Mouse (Mus musculus) intestine, postnatal 0 days (tissue): ENCODE data around the gene Rasgrp3. TPM values are rescaled to one million over a fixed set of nuclear protein-coding genes. Genes with fewer than 3 reads are reported as not detected.

ENCODE experiments used
- ATAC-seq: fragments of 200-750 bp; cut with Nextera tagmentation; 2 replicates; pipeline ENCODE4 v1.8.0; 2017; ENCODE audit warnings: mild to moderate bottlenecking, moderate TSS enrichment, moderate library complexity
- H3K27ac ChIP-seq: fragments of 300-500 bp; sonication (generic); 2 replicates; pipeline ENCODE4 v1.5.1; 2014; ENCODE audit warnings: mild to moderate bottlenecking, low read depth, low read length, moderate library complexity
- H3K27me3 ChIP-seq: fragments of 300-500 bp; sonication (generic); replicated peaks from 2 replicates; pipeline ENCODE4 v1.6.1; 2014; ENCODE audit warnings: low read length, mixed read lengths; ENCODE audit not compliant: control insufficient read depth, insufficient read depth
- H3K36me3 ChIP-seq: fragments of 300-500 bp; sonication (generic); 2 replicates; pipeline ENCODE4 v1.6.1; 2014; ENCODE audit warnings: mild to moderate bottlenecking, moderate library complexity; ENCODE audit not compliant: control insufficient read depth, insufficient read depth
- H3K4me1 ChIP-seq: fragments of 300-500 bp; sonication (generic); replicated peaks from 2 replicates; pipeline ENCODE4 v1.6.1; 2014; ENCODE audit warnings: antibody characterized with exemption, low read length, mixed read lengths; ENCODE audit not compliant: control insufficient read depth, insufficient read depth
- H3K4me2 ChIP-seq: fragments of 300-500 bp; sonication (generic); replicated peaks from 2 replicates; pipeline ENCODE4 v1.6.1; 2014; ENCODE audit warnings: low read depth, mild to moderate bottlenecking, moderate library complexity
- H3K4me3 ChIP-seq: fragments of 300-500 bp; sonication (generic); 2 replicates; pipeline ENCODE4 v1.5.1; 2014; ENCODE audit warnings: low read depth, low read length
- H3K9ac ChIP-seq: fragments of 300-500 bp; sonication (generic); 2 replicates; pipeline ENCODE4 v1.6.1; 2014; ENCODE audit warnings: mild to moderate bottlenecking, low read depth, low read length
- H3K9me3 ChIP-seq: fragments of 300-500 bp; sonication (generic); 2 replicates; pipeline ENCODE4 v1.6.1; 2016; ENCODE audit warnings: mixed run types; ENCODE audit not compliant: control insufficient read depth
- CTCF ChIP-seq: sonication (generic); IDR thresholded peaks from 2 replicates; pipeline ENCODE4 v1.5.1; 2016; ENCODE audit warnings: low read depth, mild to moderate bottlenecking, control low read depth, antibody characterized with exemption, moderate library complexity
- WGBS: fragments of 180-500 bp; shearing (Covaris S2); extraction: QIAGEN DNeasy Blood & Tissue Kit; methylation state at CpG from one replicate; pipeline ENCODE4 v1.1.7; 2014; 5-methylcytosine and 5-hydroxymethylcytosine counted together
- polyA plus RNA-seq: library from polyadenylated mRNA; unstranded; fragments of >200 nt; fragmentation: Nextera tagmentation; extraction: Ambion mirVana; gene quantifications from 2 replicates; pipeline ENCODE4 v1.2.1, GENCODE M21; 2015

Gene Rasgrp3
- polyA plus RNA-seq, 1 experiment from 2014 or later, result 5.1 TPM

GRCm38 (mm10) chr17:75503031-75503430 lies 67.3 kb downstream of the Rasgrp3 start:
- WGBS, result 93% methylated on average over 3 of the region's 3 CpGs
- Histone ChIP-seq H3K27ac (no peak overlapping the region), H3K9ac (no peak overlapping the region), H3K4me3 (no peak overlapping the region), H3K27me3 (no peaks in the 10 kb centered on the region), H3K4me1 (no peaks in the 10 kb centered on the region), H3K36me3 (no peaks in the 10 kb centered on the region), H3K4me2 (no peak overlapping the region), H3K9me3 (no peaks in the 10 kb centered on the region)
- no peak for TF ChIP-seq CTCF
- no peak for ATAC-seq

GRCm38 (mm10) chr17:75505053-75505452 lies 69.4 kb downstream of the Rasgrp3 start:
- Histone ChIP-seq H3K27ac (no peak overlapping the region), H3K9ac (no peak overlapping the region), H3K36me3 (no peaks in the 10 kb centered on the region), H3K4me3 (no peak overlapping the region), H3K4me1 (no peaks in the 10 kb centered on the region), H3K4me2 (no peak overlapping the region), H3K27me3 (no peaks in the 10 kb centered on the region), H3K9me3 (no peaks in the 10 kb centered on the region)
- ATAC-seq, result no peak
- 77% methylated on average over 5 of the region's 5 CpGs for WGBS
- TF ChIP-seq CTCF, result no peak

- Histone ChIP-seq H3K4me3 (no peak overlapping the region), H3K27me3 (no peaks in the 10 kb centered on the region), H3K27ac (no peak overlapping the region), H3K4me2 (no peak overlapping the region), H3K4me1 (no peaks in the 10 kb centered on the region), H3K9ac (no peak overlapping the region), H3K9me3 (no peaks in the 10 kb centered on the region), H3K36me3 (no peaks in the 10 kb centered on the region)
- no peak for TF ChIP-seq CTCF
- ATAC-seq, result no peak
- WGBS, result 88% methylated on average over 10 of the region's 10 CpGs
Observed at GRCm38 (mm10) chr17:75506097-75506675, 70.5 kb downstream of the Rasgrp3 start.

- no peaks in the 10 kb centered on the region for H3K27me3 ChIP-seq
- H3K9ac ChIP-seq, result no peak overlapping the region
- no peak for ATAC-seq
- no peak overlapping the region for H3K4me2 ChIP-seq
- no peaks in the 10 kb centered on the region for H3K9me3 ChIP-seq
- H3K4me1 ChIP-seq, result no peaks in the 10 kb centered on the region
- no peak overlapping the region for H3K27ac ChIP-seq
- TF ChIP-seq CTCF, result no peak
- WGBS, result 80% methylated on average over 10 of the region's 10 CpGs
- H3K36me3 ChIP-seq, result no peaks in the 10 kb centered on the region
- no peak overlapping the region for H3K4me3 ChIP-seq
Observed at GRCm38 (mm10) chr17:75506708-75507641, 71.3 kb downstream of the Rasgrp3 start.

GRCm38 (mm10) chr17:75509257-75509656 lies 73.6 kb downstream of the Rasgrp3 start:
- Histone ChIP-seq H3K4me1 (no peaks in the 10 kb centered on the region), H3K9ac (no peak overlapping the region), H3K4me3 (no peak overlapping the region), H3K9me3 (no peaks in the 10 kb centered on the region), H3K36me3 (no peaks in the 10 kb centered on the region), H3K27me3 (no peaks in the 10 kb centered on the region), H3K4me2 (no peak overlapping the region), H3K27ac (no peak overlapping the region)
- 67% methylated on average over 5 of the region's 5 CpGs for WGBS
- no peak for TF ChIP-seq CTCF
- peak; percentile 57; the same call in 1 of the 2 replicates for ATAC-seq

- no peak overlapping the region for H3K27ac ChIP-seq
- ATAC-seq, result no peak
- H3K36me3 ChIP-seq, result no peaks in the 10 kb centered on the region
- H3K9ac ChIP-seq, result no peak overlapping the region
- no peaks in the 10 kb centered on the region for H3K4me1 ChIP-seq
- no peak for TF ChIP-seq CTCF
- WGBS, result 72% methylated on average over 4 of the region's 4 CpGs
- no peaks in the 10 kb centered on the region for H3K27me3 ChIP-seq
- no peak overlapping the region for H3K4me3 ChIP-seq
- no peak overlapping the region for H3K4me2 ChIP-seq
- H3K9me3 ChIP-seq, result no peaks in the 10 kb centered on the region
Observed at GRCm38 (mm10) chr17:75516591-75516990, 80.9 kb downstream of the Rasgrp3 start.
